Mouse (Mus musculus): ENCODE measurements around the gene Dusp11. TPM values are rescaled to one million over a fixed set of nuclear protein-coding genes. Genes with fewer than 3 reads are reported as not detected.
"Not testable (repeated sequence)": the region's sequence is repeated elsewhere in the genome, so short reads cannot be mapped to it uniquely, and the experiment has no call there.

Dusp11 gene
- polyA plus RNA-seq, 1 experiment from 2014 or later: 50.1 TPM

GRCm38 (mm10) chr6:85926709-85927108, 34.8 kb downstream of the Dusp11 start:
- H3K9ac ChIP-seq (ENCODE audit: low read length): no peak overlapping the region
- ATAC-seq (ENCODE audit: insufficient read depth, low FRiP score): no peak
- no peak overlapping the region for H3K4me3 ChIP-seq (replicated peaks; ENCODE audit: low read length)
- H3K36me3 ChIP-seq (ENCODE audit: control insufficient read depth, insufficient read depth, low read length): peaks cover 14% of the 10 kb centered on the region; the same call in 1 of the 2 replicates
- no peaks in the 10 kb centered on the region for H3K4me1 ChIP-seq (ENCODE audit: control insufficient read depth, insufficient read depth, low read length)
- H3K4me2 ChIP-seq (ENCODE audit: low read depth, low read length): no peak overlapping the region
- H3K9me3 ChIP-seq (replicated peaks; ENCODE audit: control insufficient read depth, low read length): no peaks in the 10 kb centered on the region
- 85% methylated on average over 1 of the region's 1 CpGs for WGBS
- no peaks in the 10 kb centered on the region for H3K27me3 ChIP-seq (ENCODE audit: control insufficient read depth, insufficient read depth, low read length)
- no peak overlapping the region for H3K27ac ChIP-seq (ENCODE audit: low read length)

- no peak overlapping the region for H3K27ac ChIP-seq (ENCODE audit: low read length)
- no peak overlapping the region for H3K9ac ChIP-seq (ENCODE audit: low read length)
- H3K36me3 ChIP-seq (ENCODE audit: control insufficient read depth, insufficient read depth, low read length): peaks cover 3% of the 10 kb centered on the region; the same call in 1 of the 2 replicates
- H3K4me3 ChIP-seq (replicated peaks; ENCODE audit: low read length): no peak overlapping the region
- WGBS: 83% methylated on average over 1 of the region's 1 CpGs
- ATAC-seq (ENCODE audit: insufficient read depth, low FRiP score): no peak
- no peaks in the 10 kb centered on the region for H3K9me3 ChIP-seq (replicated peaks; ENCODE audit: control insufficient read depth, low read length)
- H3K27me3 ChIP-seq (ENCODE audit: control insufficient read depth, insufficient read depth, low read length): no peaks in the 10 kb centered on the region
- no peaks in the 10 kb centered on the region for H3K4me1 ChIP-seq (ENCODE audit: control insufficient read depth, insufficient read depth, low read length)
- no peak overlapping the region for H3K4me2 ChIP-seq (ENCODE audit: low read depth, low read length)
These were observed 37.8 kb downstream of the Dusp11 start for GRCm38 (mm10) chr6:85923643-85924042.

GRCm38 (mm10) chr6:85919401-85919800, 42.1 kb downstream of the Dusp11 start:
- 91% methylated on average over 4 of the region's 4 CpGs for WGBS
- ATAC-seq (ENCODE audit: insufficient read depth, low FRiP score): no peak
- H3K27ac ChIP-seq (ENCODE audit: low read length): no peak overlapping the region

GRCm38 (mm10) chr6:85918341-85918740, 43.1 kb downstream of the Dusp11 start:
- H3K27ac ChIP-seq (ENCODE audit: low read length); ATAC-seq (ENCODE audit: insufficient read depth, low FRiP score); H3K9ac ChIP-seq (ENCODE audit: low read length); H3K36me3 ChIP-seq (ENCODE audit: control insufficient read depth, insufficient read depth, low read length); H3K27me3 ChIP-seq (ENCODE audit: control insufficient read depth, insufficient read depth, low read length); H3K9me3 ChIP-seq (replicated peaks; ENCODE audit: control insufficient read depth, low read length); H3K4me3 ChIP-seq (replicated peaks; ENCODE audit: low read length); H3K4me2 ChIP-seq (ENCODE audit: low read depth, low read length): not testable (repeated sequence)
- 91% methylated on average over 3 of the region's 3 CpGs for WGBS
- H3K4me1 ChIP-seq (ENCODE audit: control insufficient read depth, insufficient read depth, low read length): peaks cover 12% of the 10 kb centered on the region

More at GRCm38 (mm10) chr6:85919401-85919800, 42.1 kb downstream of the Dusp11 start:
- peaks cover 11% of the 10 kb centered on the region for H3K4me1 ChIP-seq (ENCODE audit: control insufficient read depth, insufficient read depth, low read length)
- no peak overlapping the region for H3K4me3 ChIP-seq (replicated peaks; ENCODE audit: low read length)
- H3K4me2 ChIP-seq (ENCODE audit: low read depth, low read length): no peak overlapping the region
- no peaks in the 10 kb centered on the region for H3K9me3 ChIP-seq (replicated peaks; ENCODE audit: control insufficient read depth, low read length)
- H3K9ac ChIP-seq (ENCODE audit: low read length): no peak overlapping the region
- H3K36me3 ChIP-seq (ENCODE audit: control insufficient read depth, insufficient read depth, low read length): no peaks in the 10 kb centered on the region
- no peaks in the 10 kb centered on the region for H3K27me3 ChIP-seq (ENCODE audit: control insufficient read depth, insufficient read depth, low read length)

- 72% methylated on average over 6 of the region's 6 CpGs for WGBS
- Histone ChIP-seq H3K4me2 (ENCODE audit: low read depth, low read length) (peak overlapping the region; percentile 58), H3K27me3 (ENCODE audit: control insufficient read depth, insufficient read depth, low read length) (no peaks in the 10 kb centered on the region), H3K9me3 (replicated peaks; ENCODE audit: control insufficient read depth, low read length) (no peaks in the 10 kb centered on the region), H3K27ac (ENCODE audit: low read length) (no peak overlapping the region), H3K4me3 (replicated peaks; ENCODE audit: low read length) (peak overlapping the region; percentile 72), H3K9ac (ENCODE audit: low read length) (peak overlapping the region; percentile 83), H3K4me1 (ENCODE audit: control insufficient read depth, insufficient read depth, low read length) (peaks cover 12% of the 10 kb centered on the region), H3K36me3 (ENCODE audit: control insufficient read depth, insufficient read depth, low read length) (no peaks in the 10 kb centered on the region)
- ATAC-seq (ENCODE audit: insufficient read depth, low FRiP score): no peak
These were observed 44.9 kb downstream of the Dusp11 start for GRCm38 (mm10) chr6:85916596-85916995.

GRCm38 (mm10) chr6:85915539-85916513, 45.6 kb downstream of the Dusp11 start, which contains the start of gene Nat8f1:
TSS of gene Nat8f1 (minus strand) at chr6:85915687.
- Histone ChIP-seq H3K4me3 (replicated peaks; ENCODE audit: low read length) (peak within 1 kb of the TSS; percentile 72), H3K4me2 (ENCODE audit: low read depth, low read length) (peak within 1 kb of the TSS; percentile 87), H3K27ac (ENCODE audit: low read length) (peak within 1 kb of the TSS; percentile 92), H3K4me1 (ENCODE audit: control insufficient read depth, insufficient read depth, low read length) (peaks cover 12% of the 10 kb centered on the region), H3K9ac (ENCODE audit: low read length) (peak within 1 kb of the TSS; percentile 83)
- ATAC-seq (ENCODE audit: insufficient read depth, low FRiP score): peak; percentile 96
- not testable (repeated sequence) for H3K27me3 ChIP-seq (ENCODE audit: control insufficient read depth, insufficient read depth, low read length); H3K9me3 ChIP-seq (replicated peaks; ENCODE audit: control insufficient read depth, low read length); H3K36me3 ChIP-seq (ENCODE audit: control insufficient read depth, insufficient read depth, low read length)
- WGBS: under 1% methylated on average over 61 of the region's 61 CpGs

- peak overlapping the region; percentile 87 for H3K4me2 ChIP-seq (ENCODE audit: low read depth, low read length)
- no peaks in the 10 kb centered on the region for H3K27me3 ChIP-seq (ENCODE audit: control insufficient read depth, insufficient read depth, low read length)
- peaks cover 12% of the 10 kb centered on the region for H3K4me1 ChIP-seq (ENCODE audit: control insufficient read depth, insufficient read depth, low read length)
- 3% methylated on average over 11 of the region's 11 CpGs for WGBS
- H3K27ac ChIP-seq (ENCODE audit: low read length): peak overlapping the region; percentile 92
- H3K9me3 ChIP-seq (replicated peaks; ENCODE audit: control insufficient read depth, low read length): no peaks in the 10 kb centered on the region
- no peaks in the 10 kb centered on the region for H3K36me3 ChIP-seq (ENCODE audit: control insufficient read depth, insufficient read depth, low read length)
- ATAC-seq (ENCODE audit: insufficient read depth, low FRiP score): no peak
- H3K9ac ChIP-seq (ENCODE audit: low read length): peak overlapping the region; percentile 83
- peak overlapping the region; percentile 72 for H3K4me3 ChIP-seq (replicated peaks; ENCODE audit: low read length)
These were observed 46.3 kb downstream of the Dusp11 start for GRCm38 (mm10) chr6:85915141-85915538.

GRCm38 (mm10) chr6:85911587-85911986, 49.9 kb downstream of the Dusp11 start, which contains the start of gene Tprkb:
TSS of gene Tprkb (plus strand) at chr6:85911865.
- no peaks in the 10 kb centered on the region for H3K9me3 ChIP-seq (replicated peaks; ENCODE audit: control insufficient read depth, low read length)
- H3K27me3 ChIP-seq (ENCODE audit: control insufficient read depth, insufficient read depth, low read length): no peaks in the 10 kb centered on the region
- no peak within 1 kb of the TSS for H3K9ac ChIP-seq (ENCODE audit: low read length)
- no peak within 1 kb of the TSS for H3K4me3 ChIP-seq (replicated peaks; ENCODE audit: low read length)
- H3K27ac ChIP-seq (ENCODE audit: low read length): no peak within 1 kb of the TSS
- no peaks in the 10 kb centered on the region for H3K36me3 ChIP-seq (ENCODE audit: control insufficient read depth, insufficient read depth, low read length)
- WGBS: 70% methylated on average over 3 of the region's 3 CpGs
- H3K4me1 ChIP-seq (ENCODE audit: control insufficient read depth, insufficient read depth, low read length): peaks cover 12% of the 10 kb centered on the region
- no peak for ATAC-seq (ENCODE audit: insufficient read depth, low FRiP score)
- H3K4me2 ChIP-seq (ENCODE audit: low read depth, low read length): no peak within 1 kb of the TSS

GRCm38 (mm10) chr6:85909704-85910103, 51.8 kb downstream of the Dusp11 start:
- no peaks in the 10 kb centered on the region for H3K27me3 ChIP-seq (ENCODE audit: control insufficient read depth, insufficient read depth, low read length)
- H3K4me2 ChIP-seq (ENCODE audit: low read depth, low read length): no peak overlapping the region
- H3K36me3 ChIP-seq (ENCODE audit: control insufficient read depth, insufficient read depth, low read length): no peaks in the 10 kb centered on the region
- H3K9ac ChIP-seq (ENCODE audit: low read length): no peak overlapping the region
- no peak overlapping the region for H3K4me3 ChIP-seq (replicated peaks; ENCODE audit: low read length)
- no peaks in the 10 kb centered on the region for H3K9me3 ChIP-seq (replicated peaks; ENCODE audit: control insufficient read depth, low read length)
- WGBS: 97% methylated on average over 1 of the region's 1 CpGs
- H3K27ac ChIP-seq (ENCODE audit: low read length): no peak overlapping the region
- no peak for ATAC-seq (ENCODE audit: insufficient read depth, low FRiP score)
- 0 out of 2 replicates have a peak, but pooled peaks cover 3% of the 10 kb centered on the region for H3K4me1 ChIP-seq (ENCODE audit: control insufficient read depth, insufficient read depth, low read length)
